Mouse (Mus musculus) midbrain, postnatal 0 days (tissue): ENCODE measurements around the gene Gm7694. TPM values are rescaled to one million over a fixed set of nuclear protein-coding genes. Genes with fewer than 3 reads are reported as not detected.

ENCODE experiments used
- ATAC-seq: fragments of 200-750 bp; cut with Nextera tagmentation; 2 replicates; pipeline ENCODE4 v1.8.0; 2017; ENCODE audit warnings: moderate number of reproducible peaks, mild to moderate bottlenecking, moderate TSS enrichment, moderate library complexity; ENCODE audit not compliant: low FRiP score
- DNase-seq: peaks from one replicate; pipeline ENCODE4 v3.0.0-alpha.2; 2015; ENCODE audit warnings: low spot score
- H3K27ac ChIP-seq: fragments of 300-500 bp; sonication (generic); 2 replicates; pipeline ENCODE4 v1.5.1; 2014; ENCODE audit warnings: low read depth, mild to moderate bottlenecking, low read length, mixed read lengths
- H3K27me3 ChIP-seq: fragments of 300-500 bp; sonication (generic); 2 replicates; pipeline ENCODE4 v1.6.1; 2014; ENCODE audit warnings: low read length, control low read depth, mixed read lengths; ENCODE audit not compliant: insufficient read depth
- H3K36me3 ChIP-seq: fragments of 300-500 bp; sonication (generic); 2 replicates; pipeline ENCODE4 v1.6.1; 2014; ENCODE audit warnings: low read length, control low read depth, mixed read lengths; ENCODE audit not compliant: insufficient read depth
- H3K4me1 ChIP-seq: fragments of 300-500 bp; sonication (generic); 2 replicates; pipeline ENCODE4 v1.6.1; 2014; ENCODE audit warnings: mild to moderate bottlenecking, control low read depth, antibody characterized with exemption, low read length, mixed read lengths; ENCODE audit not compliant: insufficient read depth
- H3K4me2 ChIP-seq: fragments of 300-500 bp; sonication (generic); 2 replicates; pipeline ENCODE4 v1.6.1; 2014; ENCODE audit warnings: low read depth, mild to moderate bottlenecking, low read length, mixed read lengths; ENCODE audit not compliant: poor library complexity, severe bottlenecking
- H3K4me3 ChIP-seq: fragments of 300-500 bp; sonication (generic); 2 replicates; pipeline ENCODE4 v1.5.1; 2014; ENCODE audit warnings: low read depth, mild to moderate bottlenecking, low read length, moderate library complexity
- H3K9ac ChIP-seq: fragments of 300-500 bp; sonication (generic); replicated peaks from 2 replicates; pipeline ENCODE4 v1.6.1; 2014; ENCODE audit warnings: mild to moderate bottlenecking, low read length, moderate library complexity, mixed read lengths; ENCODE audit not compliant: poor library complexity, severe bottlenecking
- H3K9me3 ChIP-seq: fragments of 300-500 bp; sonication (generic); 2 replicates; pipeline ENCODE4 v1.6.1; 2016; ENCODE audit warnings: low read length, control low read depth
- CTCF ChIP-seq: IDR thresholded peaks from 2 replicates; pipeline ENCODE4 v1.5.1; 2016; ENCODE audit warnings: antibody characterized with exemption, mild to moderate bottlenecking
- WGBS: fragments of 180-500 bp; shearing (Covaris S2); extraction: QIAGEN DNeasy Blood & Tissue Kit; methylation state at CpG from one replicate; pipeline ENCODE4 v1.1.7; 2014; 5-methylcytosine and 5-hydroxymethylcytosine counted together
- polyA plus RNA-seq: library from polyadenylated mRNA; unstranded; fragments of >200 nt; fragmentation: Nextera tagmentation; extraction: Ambion mirVana; gene quantifications from 2 replicates; pipeline ENCODE4 v1.2.1, GENCODE M21; 2015
- total RNA-seq: library from RNA; depleted of rRNA; stranded (reverse); fragments of >200 nt; gene quantifications from 2 replicates; pipeline ENCODE4 v1.2.3, GENCODE M21; 2014

Gm7694 gene
- total and polyA plus RNA-seq, 2 experiments from 2014 or later, result 0.79 to 1.8 TPM

- DNase-seq (no peak), ATAC-seq (no peak)
- H3K36me3 ChIP-seq, result peaks cover 12% of the 10 kb centered on the region; the same call in 1 of the 2 replicates
- H3K4me3 ChIP-seq, result no peak overlapping the region
- no peaks in the 10 kb centered on the region for H3K9me3 ChIP-seq
- WGBS, result 80% methylated on average over 2 of the region's 2 CpGs
- no peaks in the 10 kb centered on the region for H3K4me1 ChIP-seq
- no peak overlapping the region for H3K9ac ChIP-seq
- H3K27me3 ChIP-seq, result no peaks in the 10 kb centered on the region
- TF ChIP-seq CTCF, result no peak
- H3K4me2 ChIP-seq, result no peak overlapping the region
- no peak overlapping the region for H3K27ac ChIP-seq
Observed at GRCm38 (mm10) chr1:170322046-170322445, 15.9 kb upstream of the Gm7694 start.

GRCm38 (mm10) chr1:170311431-170311830, 5.3 kb upstream of the Gm7694 start:
- ATAC-seq, result no peak
- no peak overlapping the region for H3K4me2 ChIP-seq
- H3K36me3 ChIP-seq, result no peaks in the 10 kb centered on the region
- H3K4me3 ChIP-seq, result no peak overlapping the region
- no peak for DNase-seq
- no peak overlapping the region for H3K27ac ChIP-seq
- no peaks in the 10 kb centered on the region for H3K9me3 ChIP-seq
- WGBS, result 86% methylated on average over 6 of the region's 6 CpGs
- no peak overlapping the region for H3K9ac ChIP-seq
- TF ChIP-seq CTCF, result no peak
- H3K4me1 ChIP-seq, result no peaks in the 10 kb centered on the region
- no peaks in the 10 kb centered on the region for H3K27me3 ChIP-seq

- DNase-seq (no peak), ATAC-seq (no peak)
- no peak within 1 kb of the TSS for H3K4me2 ChIP-seq
- H3K9ac ChIP-seq, result no peak within 1 kb of the TSS
- no peaks in the 10 kb centered on the region for H3K27me3 ChIP-seq
- H3K4me1 ChIP-seq, result no peaks in the 10 kb centered on the region
- no peak for TF ChIP-seq CTCF
- WGBS, result 91% methylated on average over 4 of the region's 4 CpGs
- no peak within 1 kb of the TSS for H3K27ac ChIP-seq
- no peaks in the 10 kb centered on the region for H3K36me3 ChIP-seq
- H3K4me3 ChIP-seq, result no peak within 1 kb of the TSS
- H3K9me3 ChIP-seq, result no peaks in the 10 kb centered on the region
Observed at GRCm38 (mm10) chr1:170308503-170308902, 2.4 kb upstream of the Gm7694 start, which contains the start of gene Spata46. Gene Spata46, plus strand, starts transcription at chr1:170308803.

- Histone ChIP-seq H3K36me3 (no peaks in the 10 kb centered on the region), H3K4me2 (no peak overlapping the region)
Observed at GRCm38 (mm10) chr1:170305002-170305401, 1.1 kb downstream of the Gm7694 start.

GRCm38 (mm10) chr1:170303103-170303502, 3.0 kb downstream of the Gm7694 start:
- no peak overlapping the region for H3K27ac ChIP-seq
- H3K9ac ChIP-seq, result no peak overlapping the region
- H3K4me3 ChIP-seq, result no peak overlapping the region
- no peaks in the 10 kb centered on the region for H3K36me3 ChIP-seq
- no peaks in the 10 kb centered on the region for H3K27me3 ChIP-seq
- H3K4me1 ChIP-seq, result no peaks in the 10 kb centered on the region
- ATAC-seq (no peak), DNase-seq (no peak)
- no peak for TF ChIP-seq CTCF
- 50% methylated on average over 6 of the region's 6 CpGs for WGBS
- no peaks in the 10 kb centered on the region for H3K9me3 ChIP-seq
- H3K4me2 ChIP-seq, result no peak overlapping the region

More at GRCm38 (mm10) chr1:170305002-170305401, 1.1 kb downstream of the Gm7694 start:
- no peak for TF ChIP-seq CTCF
- ATAC-seq (no peak), DNase-seq (no peak)
- Histone ChIP-seq H3K9ac (no peak overlapping the region), H3K4me3 (no peak overlapping the region), H3K27ac (no peak overlapping the region), H3K27me3 (no peaks in the 10 kb centered on the region), H3K4me1 (no peaks in the 10 kb centered on the region), H3K9me3 (no peaks in the 10 kb centered on the region)
- 92% methylated on average over 10 of the region's 10 CpGs for WGBS

- Histone ChIP-seq H3K36me3 (no peaks in the 10 kb centered on the region), H3K9ac (no peak overlapping the region), H3K27me3 (no peaks in the 10 kb centered on the region), H3K27ac (no peak overlapping the region), H3K4me2 (no peak overlapping the region), H3K4me3 (no peak overlapping the region), H3K4me1 (no peaks in the 10 kb centered on the region), H3K9me3 (no peaks in the 10 kb centered on the region)
- 74% methylated on average over 6 of the region's 6 CpGs for WGBS
- DNase-seq (no peak), ATAC-seq (no peak)
- no peak for TF ChIP-seq CTCF
Observed at GRCm38 (mm10) chr1:170302456-170302855, 3.7 kb downstream of the Gm7694 start.
